Mouse (Mus musculus): Measurements from ENCODE around the gene Rabggta.
"Not testable (repeated sequence)": the region's sequence is repeated elsewhere in the genome, so short reads cannot be mapped to it uniquely, and the experiment has no call there.

Gene Rabggta

DNA sequence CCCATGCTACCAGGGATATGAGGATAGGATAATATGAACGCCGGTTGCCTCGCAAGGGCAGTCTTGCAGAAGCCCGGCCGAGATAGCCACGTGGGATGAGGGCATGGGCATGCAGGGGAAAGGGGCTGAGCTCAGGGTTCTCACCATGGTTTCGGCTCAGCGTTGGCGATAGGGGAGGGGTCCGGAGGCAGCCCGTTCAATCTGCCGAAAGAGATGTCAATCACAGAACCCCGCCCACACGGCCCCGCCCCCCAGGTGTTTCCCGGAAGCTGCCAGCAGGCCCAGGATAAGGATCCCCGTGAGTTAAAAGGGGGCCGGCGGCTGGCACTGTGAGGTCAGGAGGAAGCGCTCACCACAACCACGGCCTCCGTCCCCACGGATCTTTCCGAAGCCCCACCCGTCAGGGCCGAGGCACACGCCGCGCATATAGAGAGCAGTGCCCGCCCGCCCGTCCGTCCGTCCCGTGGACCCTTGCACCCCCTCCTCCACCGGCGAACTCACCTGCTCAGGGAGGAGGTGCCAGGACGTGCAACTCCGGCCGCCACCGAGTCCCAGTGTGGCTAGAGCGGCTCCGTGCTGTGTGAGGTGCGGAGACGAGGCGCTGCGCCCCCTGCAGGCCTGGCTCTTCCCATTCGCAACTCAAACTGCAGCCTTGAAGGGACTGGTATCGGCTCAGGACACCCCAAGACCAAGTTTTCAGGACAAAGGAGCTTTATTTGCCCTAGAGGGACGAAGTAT lies at the start of gene Rabggta:
Gene Rabggta (minus strand): TSS at position 564 of the 738 bp plus-strand sequence.
- in situ Hi-C loops (cut with MboI, MseI), result loop anchor here (5.0 kb wide), 1 partner anchor 40 kb away; the partner anchor contains the start of gene Tinf2

DNA sequence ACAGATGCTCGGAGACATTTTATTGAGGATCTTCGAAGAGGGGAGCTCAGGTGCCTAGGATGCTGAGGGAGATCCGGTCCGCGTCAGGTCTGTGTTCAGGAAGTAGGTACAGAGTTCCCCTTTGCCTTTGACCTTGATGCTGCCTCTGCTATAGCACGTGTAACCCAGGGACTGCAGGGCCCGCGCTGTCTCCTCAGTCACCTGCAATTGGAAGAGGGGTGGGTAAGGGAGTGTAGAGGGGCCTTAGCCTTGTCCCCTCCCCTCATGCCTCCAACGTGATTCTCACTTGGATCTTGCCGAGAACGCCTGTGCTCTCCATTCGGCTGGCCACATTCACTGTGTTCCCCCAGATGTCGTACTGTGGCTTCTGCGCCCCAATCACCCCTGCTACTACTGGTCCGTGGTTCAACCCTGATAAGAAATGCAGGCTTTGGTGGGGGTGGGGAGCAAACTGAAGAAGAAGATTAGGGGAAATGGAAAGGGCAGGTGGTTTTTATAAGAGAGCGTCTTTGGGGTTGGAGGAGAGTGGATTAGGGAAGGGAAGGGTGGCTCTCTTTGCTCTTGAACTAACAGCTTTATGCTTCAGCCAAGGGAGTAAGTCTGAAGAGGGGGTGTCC lies 47.1 kb upstream of the Rabggta start:
- in situ Hi-C loops (cut with MboI, MseI), result no loop called here

DNA sequence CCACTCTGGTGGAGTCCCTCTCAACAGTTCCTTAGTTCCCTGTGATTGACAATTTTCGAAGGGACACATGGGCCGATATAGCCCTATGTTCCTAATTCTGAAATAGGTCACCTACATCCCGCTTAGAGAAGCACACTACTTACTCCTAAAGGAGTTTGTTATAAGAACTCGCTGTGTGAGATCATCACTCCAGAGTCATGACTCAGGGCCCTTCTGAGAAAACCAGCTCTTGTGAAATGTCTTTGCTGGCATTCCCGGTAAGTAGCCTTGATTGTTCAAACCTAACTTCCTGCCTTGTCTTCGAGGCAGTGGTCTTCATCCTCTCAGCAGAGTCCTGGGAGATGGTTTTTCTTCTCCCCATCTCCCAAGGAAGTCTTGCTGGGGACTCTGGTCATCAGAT lies 46.5 kb upstream of the Rabggta start:
- in situ Hi-C loops (cut with MboI, MseI), result no loop called here

- in situ Hi-C loops (cut with MboI, MseI), result no loop called here
These were observed 45.7 kb upstream of the Rabggta start for GRCm38 (mm10) chr14:55767519-55768414.

- in situ Hi-C loops (cut with MboI, MseI), result no loop called here
These were observed 43.6 kb upstream of the Rabggta start, which contains the start of gene Ltb4r1 for GRCm38 (mm10) chr14:55765696-55766095. Gene Ltb4r1 (plus strand): TSS chr14:55765962.

- in situ Hi-C loops (cut with MboI, MseI), result no loop called here
These were observed 41.1 kb upstream of the Rabggta start for GRCm38 (mm10) chr14:55763166-55763565.

DNA sequence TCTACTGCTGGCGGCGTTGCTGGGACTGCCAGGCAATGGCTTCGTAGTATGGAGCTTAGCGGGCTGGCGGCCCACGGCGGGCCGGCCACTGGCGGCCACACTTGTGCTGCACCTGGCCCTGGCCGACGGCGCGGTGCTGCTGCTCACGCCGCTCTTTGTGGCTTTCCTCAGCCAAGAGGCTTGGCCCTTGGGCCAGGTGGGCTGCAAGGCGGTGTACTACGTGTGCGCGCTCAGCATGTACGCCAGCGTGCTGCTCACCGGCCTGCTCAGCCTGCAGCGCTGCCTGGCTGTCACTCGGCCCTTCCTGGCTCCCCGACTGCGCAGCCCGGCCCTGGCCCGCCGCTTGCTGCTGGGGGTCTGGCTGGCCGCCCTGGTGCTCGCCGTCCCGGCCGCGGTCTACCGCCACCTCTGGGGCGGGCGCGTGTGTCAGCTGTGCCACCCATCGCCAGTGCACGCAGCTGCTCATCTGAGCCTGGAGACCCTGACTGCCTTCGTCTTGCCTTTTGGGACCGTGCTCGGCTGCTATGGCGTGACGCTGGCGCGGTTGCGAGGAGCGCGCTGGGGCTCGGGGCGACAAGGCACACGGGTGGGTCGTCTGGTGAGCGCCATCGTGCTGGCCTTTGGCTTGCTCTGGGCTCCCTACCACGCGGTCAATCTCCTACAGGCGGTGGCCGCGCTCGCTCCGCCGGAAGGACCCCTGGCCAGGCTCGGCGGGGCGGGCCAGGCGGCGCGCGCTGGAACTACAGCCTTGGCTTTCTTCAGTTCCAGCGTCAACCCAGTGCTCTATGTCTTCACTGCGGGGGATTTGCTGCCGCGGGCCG lies 40.1 kb upstream of the Rabggta start:
- in situ Hi-C loops (cut with MboI, MseI), result no loop called here

- in situ Hi-C loops (cut with MboI, MseI), result no loop called here
These were observed 39.1 kb upstream of the Rabggta start, which contains the start of gene Ltb4r2 for GRCm38 (mm10) chr14:55761163-55761562. Gene Ltb4r2 (plus strand): TSS chr14:55761428.

GRCm38 (mm10) chr14:55760156-55760555 lies 38.1 kb upstream of the Rabggta start:
- in situ Hi-C loops (cut with MboI, MseI), result not testable (repeated sequence)

DNA sequence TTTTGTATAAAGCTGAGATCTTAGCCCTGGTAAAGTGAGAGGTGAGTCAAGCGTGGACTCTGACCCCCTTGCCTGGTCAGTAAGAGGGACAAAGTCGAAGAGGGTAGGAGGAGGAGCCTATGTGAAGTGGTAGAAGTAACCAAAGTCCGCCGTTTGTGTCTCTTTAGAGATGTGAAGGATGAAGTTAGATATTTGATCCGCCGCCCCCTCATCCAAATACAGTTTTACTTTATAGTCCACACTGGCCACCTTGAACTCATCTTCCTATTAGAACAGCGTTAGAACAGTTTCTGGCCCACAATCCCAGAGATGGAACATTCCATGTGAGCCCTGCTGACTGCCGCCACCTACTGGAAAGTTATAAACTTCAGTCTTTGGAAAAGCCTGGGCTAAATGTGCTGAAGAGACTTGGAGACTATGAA lies 36.3 kb upstream of the Rabggta start, which contains the start of gene Cideb:
Gene Cideb (minus strand): TSS at position 96 of the 422 bp plus-strand sequence.
- in situ Hi-C loops (cut with MboI, MseI), result no loop called here

DNA sequence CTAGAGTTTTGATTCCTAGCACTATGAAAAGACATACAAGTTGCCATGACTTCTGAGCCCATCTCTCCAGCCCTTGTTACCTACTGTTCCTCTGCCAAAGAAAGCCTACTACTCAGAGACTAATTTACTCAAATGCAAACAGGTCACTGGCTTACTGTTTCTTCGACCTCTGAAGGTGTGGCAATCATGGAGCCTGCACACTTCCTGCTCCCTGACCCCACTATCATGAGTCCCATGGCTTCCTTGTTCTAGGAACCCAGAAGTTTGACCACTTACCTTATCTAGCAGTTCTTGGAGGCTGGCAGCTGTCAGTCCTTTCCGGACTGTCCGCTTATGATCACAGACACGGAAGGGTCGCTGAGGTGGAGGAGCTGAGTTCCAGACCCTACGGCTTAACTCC lies 35.5 kb upstream of the Rabggta start:
- in situ Hi-C loops (cut with MboI, MseI), result no loop called here

DNA sequence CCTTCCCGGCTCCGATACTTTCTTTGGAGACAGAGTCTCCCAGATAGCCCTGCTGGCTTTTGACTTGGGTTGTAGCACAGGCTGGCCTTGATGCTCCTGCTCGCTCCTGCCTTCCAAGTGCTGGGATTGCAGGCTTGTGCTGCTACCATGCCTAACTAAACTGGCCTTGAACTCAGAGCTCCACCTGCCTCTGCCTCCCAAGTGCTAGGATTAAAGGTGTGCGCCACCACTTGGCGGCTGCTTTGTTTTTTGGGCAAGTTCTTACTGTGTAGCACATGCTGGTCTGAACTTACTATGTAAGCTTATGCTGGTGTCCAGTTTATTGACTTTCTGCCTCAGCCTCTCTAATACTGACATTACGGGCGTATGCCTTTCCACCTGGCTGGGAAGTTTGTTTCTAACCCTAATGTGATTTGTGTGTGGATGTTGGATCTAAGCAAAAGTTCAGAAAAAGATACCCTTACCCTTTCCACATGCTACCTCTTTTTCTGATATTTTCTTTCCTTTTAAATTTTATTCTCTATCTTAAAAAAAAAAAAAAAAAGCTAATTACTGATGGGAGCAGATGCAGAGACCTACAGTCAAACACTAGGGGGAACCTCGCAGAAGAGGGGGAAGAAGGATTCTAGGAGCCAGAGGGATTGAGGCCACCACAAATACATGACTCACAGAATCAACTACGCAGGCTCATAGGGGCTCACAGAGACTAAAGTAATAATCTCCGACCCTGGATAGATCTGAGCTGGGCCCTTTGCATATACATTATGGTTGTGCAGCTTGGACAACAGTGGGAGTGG lies 25.2 kb upstream of the Rabggta start:
- in situ Hi-C loops (cut with MboI, MseI), result no loop called here

DNA sequence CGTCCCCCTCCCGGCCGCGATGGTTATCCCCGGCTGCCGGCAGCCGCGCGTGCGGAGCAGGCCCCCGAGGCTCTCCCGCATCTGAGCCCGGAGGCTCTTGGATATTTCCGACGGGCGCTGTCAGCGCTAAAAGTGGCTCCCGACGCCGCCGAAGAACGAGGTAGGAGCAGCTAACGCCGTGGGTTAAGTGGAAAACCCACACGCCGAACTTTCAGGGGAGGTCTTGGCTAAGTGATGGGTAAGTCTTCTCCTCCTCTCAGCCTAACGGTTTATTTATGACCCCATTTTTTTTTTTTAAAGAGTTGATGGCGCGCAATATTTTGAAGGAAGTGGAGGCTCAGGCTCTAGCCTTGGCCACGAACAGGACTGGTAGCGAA lies 23.8 kb upstream of the Rabggta start:
- in situ Hi-C loops (cut with MboI, MseI), result no loop called here

GRCm38 (mm10) chr14:55745180-55745860 lies 23.3 kb upstream of the Rabggta start, which contains the start of the genes Dhrs1 and Nop9:
Gene Dhrs1 (minus strand): TSS chr14:55745690.
Gene Nop9 (plus strand): TSS chr14:55745693.
- in situ Hi-C loops (cut with MboI, MseI), result no loop called here

- in situ Hi-C loops (cut with MboI, MseI), result no loop called here
These were observed 21.6 kb upstream of the Rabggta start for GRCm38 (mm10) chr14:55743711-55744110.

- in situ Hi-C loops (cut with MboI, MseI), result no loop called here
These were observed 15.1 kb upstream of the Rabggta start for GRCm38 (mm10) chr14:55737086-55737687.

GRCm38 (mm10) chr14:55735758-55736157 lies 13.7 kb upstream of the Rabggta start:
- in situ Hi-C loops (cut with MboI, MseI), result no loop called here

GRCm38 (mm10) chr14:55735334-55735733 lies 13.3 kb upstream of the Rabggta start:
- in situ Hi-C loops (cut with MboI, MseI), result no loop called here

DNA sequence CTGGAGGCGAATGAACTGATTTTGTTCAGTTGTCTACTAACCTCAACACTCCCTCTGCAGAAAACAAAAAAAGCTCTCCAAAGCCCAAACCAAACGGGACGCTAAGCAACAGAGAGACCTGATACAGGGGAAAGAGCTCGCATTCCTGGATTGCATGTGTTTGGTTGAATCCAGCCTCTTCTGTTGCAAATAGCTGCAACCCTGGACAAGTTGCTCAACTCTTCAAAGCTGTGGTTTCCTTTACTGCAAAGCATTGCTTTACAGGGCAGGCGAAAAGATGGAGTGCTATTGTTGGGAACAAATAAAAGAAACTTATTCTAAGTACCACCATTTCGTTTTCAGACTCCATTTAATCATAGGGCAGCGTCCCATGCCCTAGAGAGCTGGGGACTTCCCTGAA lies 12.8 kb upstream of the Rabggta start:
- in situ Hi-C loops (cut with MboI, MseI), result no loop called here
